Mouse (Mus musculus) limb, embryonic 14.5 days (tissue): ENCODE measurements around the gene Dusp27. TPM values are rescaled to one million over a fixed set of nuclear protein-coding genes. Genes with fewer than 3 reads are reported as not detected.
A peak's percentile ranks its signal among the peaks of the same experiment; 100 is the strongest.

Experiments used
- ATAC-seq: fragments of 200-750 bp; cut with Nextera tagmentation; 2 replicates; pipeline ENCODE4 v1.8.0; 2017; ENCODE audit warnings: low read depth, moderate number of reproducible peaks, moderate TSS enrichment; ENCODE audit not compliant: low FRiP score
- DNase-seq: peaks from one replicate; pipeline ENCODE4 v3.0.0-alpha.2; 2015; ENCODE audit warnings: low spot score
- H3K27ac ChIP-seq: fragments of 300-500 bp; sonication (generic); replicated peaks from 2 replicates; pipeline ENCODE4 v1.5.1; 2014; ENCODE audit warnings: low read depth, mild to moderate bottlenecking, low read length, moderate library complexity, mixed read lengths
- H3K27me3 ChIP-seq: fragments of 300-500 bp; sonication (generic); 2 replicates; pipeline ENCODE4 v1.6.1; 2014; ENCODE audit warnings: low read length, mixed read lengths; ENCODE audit not compliant: control insufficient read depth, insufficient read depth
- H3K36me3 ChIP-seq: fragments of 300-500 bp; sonication (generic); 2 replicates; pipeline ENCODE4 v1.6.1; 2014; ENCODE audit warnings: mild to moderate bottlenecking, low read length, moderate library complexity, mixed read lengths; ENCODE audit not compliant: control insufficient read depth, insufficient read depth
- H3K4me1 ChIP-seq: fragments of 300-500 bp; sonication (generic); 2 replicates; pipeline ENCODE4 v1.6.1; 2014; ENCODE audit warnings: antibody characterized with exemption, low read length, mixed read lengths; ENCODE audit not compliant: control insufficient read depth, insufficient read depth
- H3K4me2 ChIP-seq: fragments of 300-500 bp; sonication (generic); replicated peaks from 2 replicates; pipeline ENCODE4 v1.6.1; 2014; ENCODE audit warnings: low read depth, mild to moderate bottlenecking, low read length, moderate library complexity; ENCODE audit not compliant: severe bottlenecking
- H3K4me3 ChIP-seq: fragments of 300-500 bp; sonication (generic); replicated peaks from 2 replicates; pipeline ENCODE4 v1.5.1; 2014; ENCODE audit warnings: low read length
- H3K9ac ChIP-seq: fragments of 300-500 bp; sonication (generic); 2 replicates; pipeline ENCODE4 v1.6.1; 2014; ENCODE audit warnings: mild to moderate bottlenecking, low read depth, low read length, moderate library complexity; ENCODE audit not compliant: severe bottlenecking
- H3K9me3 ChIP-seq: fragments of 300-500 bp; sonication (generic); 2 replicates; pipeline ENCODE4 v1.6.1; 2016; ENCODE audit warnings: low read length; ENCODE audit not compliant: control insufficient read depth
- POLR2A ChIP-seq: fragments of 200-500 bp; IDR thresholded peaks from 2 replicates; pipeline ENCODE4 v1.8.0; 2012; ENCODE audit warnings: inconsistent platforms, mild to moderate bottlenecking, moderate library complexity, borderline replicate concordance; ENCODE audit not compliant: insufficient read depth, insufficient read length; ENCODE audit errors: extremely low read depth
- WGBS: fragments of 180-500 bp; shearing (Covaris S2); extraction: QIAGEN DNeasy Blood & Tissue Kit; methylation state at CpG from one replicate; pipeline ENCODE4 v1.1.7; 2014; 5-methylcytosine and 5-hydroxymethylcytosine counted together
- polyA plus RNA-seq, 2 experiments: library from polyadenylated mRNA; depleted of rRNA in 1 of 2; stranded (reverse) in 1 of 2; unstranded in 1 of 2; fragments of >200 nt; fragmentation: Nextera tagmentation in 1 of 2; extraction: Ambion mirVana in 1 of 2; gene quantifications; 2 replicates each; pipeline versions ENCODE4 v1.2.1 to v1.2.3; 2012 to 2014

The Dusp27 gene
- polyA plus RNA-seq (2012; rRNA removed) (2.6 and 3.6 TPM in 2 replicates), polyA plus RNA-seq (2014; fragmentation: Nextera tagmentation; extraction: Ambion mirVana) (4.8 and 6.4 TPM in 2 replicates)

DNA sequence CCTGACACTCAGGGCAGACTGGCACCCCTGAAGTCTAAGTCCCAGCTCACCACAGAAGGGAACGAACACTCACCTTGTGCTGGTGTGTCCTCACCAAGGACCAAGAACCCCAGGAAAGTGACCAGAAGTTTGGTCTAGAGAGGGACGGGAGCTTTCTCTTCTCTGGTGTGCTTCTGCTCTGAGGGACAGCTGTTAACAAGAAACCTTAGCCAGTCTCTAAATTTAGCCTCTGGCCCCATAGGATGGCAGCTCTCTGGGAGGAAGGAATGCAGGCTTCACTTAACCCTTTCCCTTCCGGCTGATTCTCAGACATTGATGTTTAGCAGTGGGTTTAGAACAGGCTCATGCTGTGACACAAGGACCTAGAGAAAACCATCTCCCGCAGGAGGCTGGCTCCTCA is at the start of gene Dusp27:
Dusp27 (minus strand) TSS at position 204 of the 400 bp plus-strand sequence.
- TF ChIP-seq POLR2A = no peak
- no peaks in the 10 kb centered on the region for H3K27me3 ChIP-seq
- H3K36me3 ChIP-seq = no peaks in the 10 kb centered on the region
- 35% methylated on average over 4 of the region's 4 CpGs for WGBS
- H3K4me2 ChIP-seq = peak within 1 kb of the TSS; percentile 16
- H3K9me3 ChIP-seq = no peaks in the 10 kb centered on the region
- peak within 1 kb of the TSS; percentile 5; the same call in 1 of the 2 replicates for H3K4me3 ChIP-seq
- H3K4me1 ChIP-seq = peaks cover 23% of the 10 kb centered on the region
- H3K9ac ChIP-seq = no peak within 1 kb of the TSS; the same call in 1 of the 2 replicates
- DNase-seq (peak; percentile 75), ATAC-seq (peak; percentile 54)
- H3K27ac ChIP-seq = peak within 1 kb of the TSS; percentile 30; the same call in 1 of the 2 replicates

- 37% methylated on average over 9 of the region's 9 CpGs for WGBS
- DNase-seq (no peak), ATAC-seq (no peak)
- Histone ChIP-seq H3K4me3 (no peak overlapping the region), H3K4me2 (no peak overlapping the region), H3K9me3 (no peaks in the 10 kb centered on the region), H3K36me3 (no peaks in the 10 kb centered on the region), H3K4me1 (no peaks in the 10 kb centered on the region), H3K9ac (no peak overlapping the region), H3K27me3 (no peaks in the 10 kb centered on the region), H3K27ac (no peak overlapping the region)
- TF ChIP-seq POLR2A = no peak
Measured at GRCm38 (mm10) chr1:166173621-166174020, 45.9 kb upstream of the Dusp27 start.

GRCm38 (mm10) chr1:166172992-166173391 is 45.3 kb upstream of the Dusp27 start:
- ATAC-seq (no peak), DNase-seq (no peak)
- H3K4me2 ChIP-seq = no peak overlapping the region
- WGBS = 79% methylated on average over 3 of the region's 3 CpGs
- no peaks in the 10 kb centered on the region for H3K36me3 ChIP-seq
- H3K4me3 ChIP-seq = no peak overlapping the region
- H3K9ac ChIP-seq = no peak overlapping the region
- TF ChIP-seq POLR2A = no peak
- H3K27me3 ChIP-seq = no peaks in the 10 kb centered on the region
- H3K4me1 ChIP-seq = no peaks in the 10 kb centered on the region
- H3K27ac ChIP-seq = no peak overlapping the region
- no peaks in the 10 kb centered on the region for H3K9me3 ChIP-seq

DNA sequence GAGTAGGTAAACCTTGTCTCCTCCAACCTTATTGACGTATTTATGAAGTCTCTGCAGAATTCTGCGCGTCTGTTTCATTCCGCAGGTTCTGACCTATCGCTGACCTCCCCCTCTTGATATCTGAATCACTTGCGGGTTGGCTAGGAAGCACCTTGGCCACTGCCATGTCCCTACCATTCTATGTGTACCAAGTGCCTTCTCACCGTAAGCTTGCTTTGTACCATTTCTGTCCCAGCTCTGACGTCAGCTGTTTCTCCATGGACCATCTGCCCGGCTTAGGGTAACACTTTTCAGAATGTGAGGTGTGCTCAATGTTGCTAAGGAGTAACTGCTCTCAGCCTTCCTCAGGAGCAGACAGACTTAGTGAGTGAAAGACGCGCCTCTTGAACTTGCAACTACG is 43.1 kb upstream of the Dusp27 start:
- Histone ChIP-seq H3K4me3 (no peak overlapping the region), H3K27ac (no peak overlapping the region), H3K9ac (no peak overlapping the region), H3K9me3 (no peaks in the 10 kb centered on the region), H3K4me1 (no peaks in the 10 kb centered on the region), H3K36me3 (no peaks in the 10 kb centered on the region), H3K27me3 (no peaks in the 10 kb centered on the region), H3K4me2 (no peak overlapping the region)
- WGBS = 88% methylated on average over 12 of the region's 12 CpGs
- ATAC-seq = no peak
- no peak for DNase-seq
- no peak for TF ChIP-seq POLR2A

GRCm38 (mm10) chr1:166169713-166170112 is 42.0 kb upstream of the Dusp27 start:
- no peaks in the 10 kb centered on the region for H3K9me3 ChIP-seq
- 91% methylated on average over 7 of the region's 7 CpGs for WGBS
- no peak for TF ChIP-seq POLR2A

DNA sequence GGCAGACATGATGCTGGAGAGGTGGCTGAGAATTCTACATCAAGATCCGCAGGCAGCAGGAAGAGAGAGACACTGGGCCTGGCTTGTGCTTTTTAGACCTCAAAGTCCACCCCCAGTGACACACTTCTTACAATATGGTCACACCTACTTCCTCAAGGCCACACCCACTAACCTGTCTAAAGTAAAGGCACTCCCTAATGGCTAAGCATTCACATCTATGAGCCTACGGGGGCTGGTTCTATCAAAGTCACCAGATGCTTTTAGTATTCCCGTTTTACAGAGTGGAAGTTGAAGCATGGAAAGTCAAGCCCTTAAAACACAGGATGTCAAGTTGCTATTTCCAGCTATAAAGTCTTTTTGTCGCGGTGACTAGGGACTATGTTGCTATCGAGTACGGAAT is 40.3 kb upstream of the Dusp27 start:
- no peak overlapping the region for H3K27ac ChIP-seq
- DNase-seq = no peak
- WGBS = 91% methylated on average over 7 of the region's 7 CpGs
- no peaks in the 10 kb centered on the region for H3K36me3 ChIP-seq
- no peaks in the 10 kb centered on the region for H3K9me3 ChIP-seq
- H3K27me3 ChIP-seq = no peaks in the 10 kb centered on the region
- H3K4me1 ChIP-seq = no peaks in the 10 kb centered on the region
- H3K4me3 ChIP-seq = no peak overlapping the region
- TF ChIP-seq POLR2A = no peak
- no peak overlapping the region for H3K9ac ChIP-seq
- H3K4me2 ChIP-seq = no peak overlapping the region
- no peak for ATAC-seq

More at GRCm38 (mm10) chr1:166169713-166170112, 42.0 kb upstream of the Dusp27 start:
- Histone ChIP-seq H3K27ac (no peak overlapping the region), H3K27me3 (no peaks in the 10 kb centered on the region), H3K36me3 (no peaks in the 10 kb centered on the region), H3K4me2 (no peak overlapping the region), H3K9ac (no peak overlapping the region), H3K4me1 (no peaks in the 10 kb centered on the region), H3K4me3 (no peak overlapping the region)
- no peak for ATAC-seq
- no peak for DNase-seq
